Comparison of ENCODE assay signal across 8 mouse cellular contexts in the genomic region with DNA sequence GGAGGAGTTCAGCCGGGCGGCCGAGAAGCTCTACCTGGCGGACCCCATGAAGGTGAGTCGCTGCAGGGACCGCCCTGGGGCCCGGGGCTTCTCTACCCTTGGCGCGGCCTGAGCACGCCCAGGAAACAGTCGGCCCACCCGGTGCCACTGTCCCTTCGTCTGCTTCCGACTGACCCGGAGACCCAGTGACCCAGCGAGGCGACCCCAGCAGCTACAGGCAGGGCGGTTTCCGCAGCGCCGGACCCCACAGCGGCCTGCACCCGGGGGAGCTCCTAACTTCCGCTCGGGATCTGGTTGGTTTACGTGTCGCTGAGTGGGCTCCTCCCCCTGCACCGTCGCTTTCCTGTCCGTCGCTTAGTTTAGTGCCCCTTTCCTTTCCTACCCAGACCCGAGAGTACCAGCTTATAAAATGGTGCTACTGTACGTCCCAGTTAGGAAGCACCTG. TPM values are rescaled to one million over a fixed set of nuclear protein-coding genes. Genes with fewer than 3 reads are reported as not detected.
A peak's percentile ranks its signal among the peaks of the same experiment; 100 is the strongest.
DNase-seq lines count a peak whose midpoint lies in the region; ATAC-seq and TF ChIP-seq lines count a peak whose summit lies in the region.

No protein-coding gene starts in this region.

- peak overlapping the region; percentile 73 for H3K4me3 ChIP-seq in embryonic fibroblast, embryonic 13.5 days (ENCODE audit: insufficient read depth, low read length)
- H3K4me3 ChIP-seq in heart, embryonic 11.5 days (ENCODE audit: low read depth, low read length), result peak overlapping the region; percentile 73
- H3K4me3 ChIP-seq in liver, embryonic 12.5 days, result peak overlapping the region; percentile 82

- no peak for TF ChIP-seq CTCF in embryonic fibroblast, embryonic 13.5 days (IDR thresholded peaks at IDR 0.05; ENCODE audit: borderline replicate concordance, insufficient read depth, low read length)

- peak overlapping the region; percentile 80 for H3K9ac ChIP-seq in heart, embryonic 11.5 days (ENCODE audit: low read depth, low read length)
- H3K9ac ChIP-seq in liver, embryonic 12.5 days, result peak overlapping the region; percentile 88

- no peaks in the 10 kb centered on the region for H3K9me3 ChIP-seq in heart, embryonic 11.5 days (replicated peaks; ENCODE audit: control insufficient read depth, low read length)
- H3K9me3 ChIP-seq in liver, embryonic 12.5 days (replicated peaks), result no peaks in the 10 kb centered on the region

- peak; percentile 90 for DNase-seq in CD4-positive helper T cell, adult 2 months (ENCODE audit: low read depth, low spot score)
- DNase-seq in brain, adult 2 months (ENCODE audit: low read depth, low spot score), result peak; percentile 96
- peak; percentile 92 for DNase-seq in kidney, postnatal 10 days
- peak; percentile 88 for DNase-seq in naive thymus-derived CD4-positive, alpha-beta T cell, adult 2 months (ENCODE audit: low read depth)
- peak; percentile 90 for DNase-seq in splenic B cell, adult 2 months (ENCODE audit: low read depth, low spot score)

- ATAC-seq in heart, embryonic 11.5 days (replicated peaks; ENCODE audit: insufficient number of reproducible peaks, low FRiP score, low TSS enrichment), result peak; percentile 96
- ATAC-seq in liver, embryonic 12.5 days, result peak; percentile 94

- peak overlapping the region; percentile 86 for H3K4me2 ChIP-seq in heart, embryonic 11.5 days
- peak overlapping the region; percentile 68 for H3K4me2 ChIP-seq in liver, embryonic 12.5 days

- no peak; the same call in none of the 2 replicates for TF ChIP-seq POLR2A in embryonic fibroblast, embryonic 13.5 days (IDR thresholded peaks at IDR 0.05; ENCODE audit: low read depth, low read length)

- peaks cover 6% of the 10 kb centered on the region for H3K36me3 ChIP-seq in heart, embryonic 11.5 days (ENCODE audit: control insufficient read depth, insufficient read depth, low read length)
- peaks cover 37% of the 10 kb centered on the region for H3K36me3 ChIP-seq in liver, embryonic 12.5 days
- H3K36me3 ChIP-seq in splenic B cell, adult 2 months (ENCODE audit: control insufficient read depth, insufficient read depth, low read length, poor library complexity, severe bottlenecking), result no peaks in the 10 kb centered on the region; the same call in none of the 2 replicates

- 0 out of 2 replicates have a peak overlapping the region, but pooled peaks have one; percentile 0 for H3K27ac ChIP-seq in embryonic fibroblast, embryonic 13.5 days (ENCODE audit: insufficient read depth, low read length)
- peak overlapping the region; percentile 65 for H3K27ac ChIP-seq in heart, embryonic 11.5 days (ENCODE audit: low read depth, low read length)
- H3K27ac ChIP-seq in liver, embryonic 12.5 days, result peak overlapping the region; percentile 86

- no peaks in the 10 kb centered on the region for H3K27me3 ChIP-seq in heart, embryonic 11.5 days (ENCODE audit: control insufficient read depth, insufficient read depth, low read length)
- H3K27me3 ChIP-seq in liver, embryonic 12.5 days (replicated peaks), result no peaks in the 10 kb centered on the region
- peaks cover 1% of the 10 kb centered on the region; the same call in 1 of the 2 replicates for H3K27me3 ChIP-seq in splenic B cell, adult 2 months (ENCODE audit: control insufficient read depth, insufficient read depth, low read length, poor library complexity, severe bottlenecking)

- H3K4me1 ChIP-seq in embryonic fibroblast, embryonic 13.5 days (ENCODE audit: control insufficient read depth, insufficient read depth, low read length), result 0 out of 2 replicates have a peak, but pooled peaks cover 5% of the 10 kb centered on the region
- peaks cover 5% of the 10 kb centered on the region for H3K4me1 ChIP-seq in heart, embryonic 11.5 days (ENCODE audit: control insufficient read depth, insufficient read depth, low read length)
- H3K4me1 ChIP-seq in liver, embryonic 12.5 days, result peaks cover 29% of the 10 kb centered on the region

- under 1% methylated on average over 26 of the region's 33 CpGs for WGBS in heart, embryonic 11.5 days (ENCODE audit: insufficient replicate concordance)
- WGBS in liver, embryonic 12.5 days (ENCODE audit: insufficient replicate concordance), result under 1% methylated on average over 33 of the region's 33 CpGs

RNA-seq across cellular contexts. Expression of gene Srp9, which starts 0.4 kb away (rescaled TPM):
- 86.9 and 91.6 TPM in 2 replicates for polyA plus RNA-seq in embryonic fibroblast, embryonic 13.5 days (2011; ENCODE audit: insufficient read length, low read depth, missing spikeins)
- 122 and 124 TPM in 2 replicates for polyA plus RNA-seq in heart, embryonic 11.5 days (2014; fragmentation: Nextera tagmentation; extraction: Ambion mirVana)
- polyA plus RNA-seq in liver, embryonic 12.5 days (2016; fragmentation: Nextera tagmentation; extraction: Ambion mirVana), result 111 and 112 TPM in 2 replicates

RNA-seq across cellular contexts. Expression of gene Vmn1r1, which starts 39.3 kb away (rescaled TPM):
- polyA plus RNA-seq in embryonic fibroblast, embryonic 13.5 days (2011; ENCODE audit: insufficient read length, low read depth, missing spikeins), result not detected in 2 replicates
- not detected in 2 replicates for polyA plus RNA-seq in heart, embryonic 11.5 days (2014; fragmentation: Nextera tagmentation; extraction: Ambion mirVana)
- not detected in 2 replicates for polyA plus RNA-seq in liver, embryonic 12.5 days (2016; fragmentation: Nextera tagmentation; extraction: Ambion mirVana)

Comparison
In these comparisons a context has a peak if more than half of its experiments do, and no peak if none do; other contexts are left out.
1. Peak in every context shown above with its lines: DNase-seq, ATAC-seq, H3K4me3 ChIP-seq and H3K27ac ChIP-seq.
2. H3K27ac ChIP-seq: peak in every context shown above with its lines; median percentile 86 in liver, embryonic 12.5 days; 65 in heart, embryonic 11.5 days; 0 in embryonic fibroblast, embryonic 13.5 days.